Comparison of ENCODE assay signal across 7 mouse cellular contexts in the genomic region with DNA sequence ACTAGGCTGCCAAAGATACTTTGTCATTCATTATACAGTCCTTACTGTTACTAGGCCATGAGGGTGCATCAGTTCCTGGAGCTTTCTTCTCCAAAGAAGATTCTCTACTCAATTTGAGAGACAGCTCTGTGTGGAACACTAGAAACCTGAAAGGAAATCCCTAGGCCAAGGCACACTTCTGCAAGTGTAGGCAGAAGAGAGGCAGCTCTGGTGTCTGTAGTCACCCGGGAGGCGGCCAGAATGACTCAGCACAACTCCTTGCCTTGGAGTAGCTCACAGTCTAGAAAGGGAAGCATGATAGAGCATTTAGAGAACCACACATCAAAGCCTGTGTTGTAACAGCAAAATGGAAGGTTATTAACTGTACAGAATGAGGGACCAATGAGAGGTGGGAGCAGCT.
DNase-seq lines count a peak whose midpoint lies in the region.

No protein-coding gene starts in this region.

- H3K4me3 ChIP-seq in brown adipose tissue, adult 24 weeks (ENCODE audit: insufficient read depth, low read depth, low read length) = no peak overlapping the region

- H3K27ac ChIP-seq in brown adipose tissue, adult 24 weeks (replicated peaks; ENCODE audit: low read depth, low read length) = peak overlapping the region; percentile 67

- peaks cover 55% of the 10 kb centered on the region for H3K4me1 ChIP-seq in brown adipose tissue, adult 24 weeks (ENCODE audit: control insufficient read depth, insufficient read depth, insufficient read length, low read length)

- DNase-seq in thymus, postnatal 25 days = peak; percentile 8
- no peak for DNase-seq in thymus, postnatal 0 days (ENCODE audit: low spot score)
- peak; percentile 70 to 71 for DNase-seq in kidney, postnatal 36 days
- peak; percentile 43 to 45 for DNase-seq in lung, postnatal 4 days
- DNase-seq in cerebellum, adult 9-10 months = no peak
- no peak for DNase-seq in cerebellum, postnatal 25 days

Comparison
In these comparisons a context has a peak if more than half of its experiments do, and no peak if none do; other contexts are left out.
1. DNase-seq: peak in thymus, postnatal 25 days (single experiment), kidney, postnatal 36 days (2 of 2) and lung, postnatal 4 days (2 of 2); none in thymus, postnatal 0 days (single experiment), cerebellum, adult 9-10 months (single experiment) and cerebellum, postnatal 25 days (0 of 2).